Mouse (Mus musculus) olfactory bulb, adult 2 months (tissue): ENCODE measurements at regions not wholly inside any gene's neighbourhood (a gene's known extent, or its start where the extent isn't known, plus 50 kb on each side); places are given as distances from the start of the nearest gene placed in this dataset.

ENCODE experiments used
- H3K27ac ChIP-seq: fragments of 200-500 bp; 2 replicates; pipeline ENCODE4 v1.5.1; 2012; ENCODE audit warnings: low read depth, low read length; ENCODE audit not compliant: insufficient read depth
- H3K4me1 ChIP-seq: fragments of 200-500 bp; 2 replicates; pipeline ENCODE4 v1.6.1; 2012; ENCODE audit warnings: low read length; ENCODE audit not compliant: control insufficient read depth, insufficient read depth
- H3K4me3 ChIP-seq: fragments of 200-500 bp; 2 replicates; pipeline ENCODE4 v1.5.1; 2012; ENCODE audit warnings: mild to moderate bottlenecking, low read depth, low read length, moderate library complexity; ENCODE audit not compliant: insufficient read depth
- CTCF ChIP-seq: fragments of 200-500 bp; IDR thresholded peaks from 2 replicates; pipeline ENCODE4 v1.5.1; 2012; ENCODE audit warnings: low read depth, mild to moderate bottlenecking, low read length, moderate library complexity; ENCODE audit not compliant: insufficient read depth
- POLR2A ChIP-seq: fragments of 200-500 bp; IDR thresholded peaks from 2 replicates; pipeline ENCODE4 v1.6.1; 2012; ENCODE audit warnings: mild to moderate bottlenecking, low read depth, low read length, moderate library complexity; ENCODE audit not compliant: insufficient read depth
- WGBS: fragments of 180-500 bp; shearing (Covaris S2); methylation state at CpG from one replicate; pipeline ENCODE4 v1.1.7; 2018; 5-methylcytosine and 5-hydroxymethylcytosine counted together

DNA sequence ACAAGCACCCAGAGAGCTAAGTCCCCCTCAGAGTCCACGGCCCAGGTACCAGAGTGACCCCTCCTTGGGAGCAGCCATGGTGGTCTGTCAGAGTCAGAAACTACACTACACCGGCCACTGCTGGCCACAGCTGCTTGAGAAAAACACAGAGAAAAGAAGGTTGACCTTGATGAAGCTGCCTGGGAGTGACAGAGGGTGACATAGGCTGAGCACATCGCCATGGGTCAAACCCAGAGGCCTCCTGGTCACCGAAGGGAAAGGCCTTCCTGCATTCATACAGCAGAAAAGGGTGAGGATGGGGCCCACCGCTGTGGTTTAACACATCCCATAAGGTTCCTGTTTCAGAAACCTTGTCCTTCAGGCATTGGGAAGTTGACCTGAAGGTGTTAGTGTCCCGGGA is 153.0 kb downstream of the Setd4 start:
- H3K27ac ChIP-seq: no peak overlapping the region
- no peak overlapping the region for H3K4me3 ChIP-seq
- TF ChIP-seq POLR2A (no peak), CTCF (no peak)
- H3K4me1 ChIP-seq: no peaks in the 10 kb centered on the region
- 95% methylated on average over 6 of the region's 6 CpGs for WGBS

DNA sequence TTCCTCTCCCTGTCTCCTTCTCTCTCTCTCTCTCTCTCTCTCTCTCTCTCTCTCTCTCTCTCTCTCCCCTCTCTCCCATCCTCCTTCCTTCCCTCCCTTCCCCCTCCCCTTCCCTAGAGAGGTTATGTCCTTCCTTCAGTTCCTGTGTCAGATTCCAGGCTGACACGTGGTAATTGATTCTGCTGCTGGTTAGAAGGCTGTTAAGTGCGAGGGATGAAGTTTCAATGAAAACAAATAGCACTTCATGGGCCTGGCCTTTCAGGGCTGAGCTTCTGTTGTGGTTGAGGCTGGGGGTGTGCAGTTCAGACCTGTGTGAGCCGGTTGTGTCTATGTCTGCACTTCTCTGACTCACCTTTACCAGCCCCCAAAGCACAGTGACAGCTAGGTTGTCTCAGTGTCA is 153.9 kb downstream of the Setd4 start:
- no peak overlapping the region for H3K27ac ChIP-seq
- H3K4me3 ChIP-seq: no peak overlapping the region
- no peaks in the 10 kb centered on the region for H3K4me1 ChIP-seq
- 58% methylated on average over 3 of the region's 3 CpGs for WGBS
- TF ChIP-seq CTCF (no peak), POLR2A (no peak)

DNA sequence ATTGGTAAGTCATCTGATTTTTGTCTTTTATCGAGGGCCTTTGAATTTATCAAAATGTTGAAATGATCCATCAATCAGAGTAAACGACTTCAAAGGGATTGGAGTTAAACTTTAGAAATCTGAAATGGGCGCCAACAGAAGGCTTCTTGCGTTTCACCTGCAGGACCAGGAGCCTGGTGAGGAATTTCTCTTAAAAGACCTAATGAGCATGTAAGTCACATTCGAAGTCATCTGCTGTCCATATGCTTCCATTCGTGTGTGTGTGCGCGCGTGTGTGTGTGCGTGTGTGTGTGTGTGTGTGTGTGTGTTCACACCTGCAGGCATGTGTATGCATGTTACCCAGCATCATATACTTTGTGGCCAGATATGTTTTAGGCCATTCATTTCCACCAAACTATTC is 155.7 kb downstream of the Setd4 start:
- Histone ChIP-seq H3K27ac (no peak overlapping the region), H3K4me1 (no peaks in the 10 kb centered on the region), H3K4me3 (no peak overlapping the region)
- TF ChIP-seq CTCF: no peak
- TF ChIP-seq POLR2A: no peak
- 93% methylated on average over 10 of the region's 10 CpGs for WGBS

DNA sequence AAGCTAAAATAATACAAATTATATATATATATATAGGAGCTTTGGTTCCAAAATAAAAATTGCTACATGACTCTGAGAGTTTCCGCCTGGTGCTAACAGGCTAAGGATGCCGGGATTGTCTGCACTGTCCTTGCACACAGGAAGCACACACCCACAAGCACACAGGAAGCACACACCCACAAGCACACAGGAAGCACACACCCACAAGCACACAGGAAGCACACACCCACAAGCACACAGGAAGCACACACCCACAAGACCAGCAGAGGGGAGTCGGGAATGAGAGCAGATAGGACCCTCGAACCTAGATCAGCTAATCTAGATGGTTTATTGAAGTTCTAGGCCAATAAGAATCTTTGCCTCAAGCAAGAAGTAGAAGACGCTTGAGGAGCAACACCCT is 156.9 kb downstream of the Setd4 start:
- WGBS: 98% methylated on average over 5 of the region's 5 CpGs
- H3K27ac ChIP-seq: no peak overlapping the region
- H3K4me1 ChIP-seq: no peaks in the 10 kb centered on the region
- H3K4me3 ChIP-seq: no peak overlapping the region
- no peak for TF ChIP-seq POLR2A
- no peak for TF ChIP-seq CTCF

DNA sequence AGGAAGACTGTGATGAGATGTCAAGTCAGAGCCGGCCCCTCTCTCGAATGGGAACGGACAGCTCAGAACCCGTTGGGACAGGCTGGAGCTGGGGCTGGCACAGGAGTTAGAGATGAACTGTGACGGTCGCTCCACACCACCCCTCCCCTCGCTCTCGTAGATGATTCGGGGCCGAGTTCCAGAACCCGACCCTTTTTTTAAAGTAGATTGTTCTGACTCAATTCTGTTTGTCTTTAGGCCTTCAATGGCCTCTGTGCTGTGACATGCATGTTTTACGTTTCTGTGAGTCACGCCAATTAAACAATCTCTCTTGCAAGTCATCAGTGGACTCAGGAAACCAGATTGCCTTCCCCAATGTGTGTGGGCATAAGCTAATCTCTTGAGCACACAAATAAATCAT is 157.7 kb downstream of the Setd4 start:
- no peak overlapping the region for H3K4me3 ChIP-seq
- H3K4me1 ChIP-seq: no peaks in the 10 kb centered on the region
- WGBS: 86% methylated on average over 13 of the region's 13 CpGs
- TF ChIP-seq CTCF (no peak), POLR2A (no peak)
- H3K27ac ChIP-seq: no peak overlapping the region

DNA sequence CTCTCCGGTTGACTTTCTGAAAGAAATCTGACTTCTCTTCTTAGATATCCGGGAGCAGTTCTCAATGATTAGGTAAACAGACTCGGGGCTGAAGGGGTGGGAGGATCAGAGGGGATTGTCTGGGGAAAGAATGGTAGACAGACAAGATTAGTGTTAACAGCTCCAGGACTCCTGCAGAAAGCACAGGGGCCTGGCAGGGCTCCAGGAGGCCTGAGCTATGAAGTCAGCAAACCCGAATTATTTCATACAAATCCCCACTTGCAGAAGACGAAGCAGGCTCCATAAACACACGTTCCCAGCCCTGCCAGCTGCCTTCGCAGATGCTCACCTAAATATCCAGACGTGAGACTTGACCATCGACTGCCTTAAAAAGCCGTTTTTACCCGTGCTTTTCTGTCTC is 161.0 kb downstream of the Setd4 start:
- WGBS: 47% methylated on average over 11 of the region's 11 CpGs
- no peak overlapping the region for H3K4me3 ChIP-seq
- TF ChIP-seq POLR2A (no peak), CTCF (no peak)
- peaks cover 6% of the 10 kb centered on the region for H3K4me1 ChIP-seq
- H3K27ac ChIP-seq: no peak overlapping the region

DNA sequence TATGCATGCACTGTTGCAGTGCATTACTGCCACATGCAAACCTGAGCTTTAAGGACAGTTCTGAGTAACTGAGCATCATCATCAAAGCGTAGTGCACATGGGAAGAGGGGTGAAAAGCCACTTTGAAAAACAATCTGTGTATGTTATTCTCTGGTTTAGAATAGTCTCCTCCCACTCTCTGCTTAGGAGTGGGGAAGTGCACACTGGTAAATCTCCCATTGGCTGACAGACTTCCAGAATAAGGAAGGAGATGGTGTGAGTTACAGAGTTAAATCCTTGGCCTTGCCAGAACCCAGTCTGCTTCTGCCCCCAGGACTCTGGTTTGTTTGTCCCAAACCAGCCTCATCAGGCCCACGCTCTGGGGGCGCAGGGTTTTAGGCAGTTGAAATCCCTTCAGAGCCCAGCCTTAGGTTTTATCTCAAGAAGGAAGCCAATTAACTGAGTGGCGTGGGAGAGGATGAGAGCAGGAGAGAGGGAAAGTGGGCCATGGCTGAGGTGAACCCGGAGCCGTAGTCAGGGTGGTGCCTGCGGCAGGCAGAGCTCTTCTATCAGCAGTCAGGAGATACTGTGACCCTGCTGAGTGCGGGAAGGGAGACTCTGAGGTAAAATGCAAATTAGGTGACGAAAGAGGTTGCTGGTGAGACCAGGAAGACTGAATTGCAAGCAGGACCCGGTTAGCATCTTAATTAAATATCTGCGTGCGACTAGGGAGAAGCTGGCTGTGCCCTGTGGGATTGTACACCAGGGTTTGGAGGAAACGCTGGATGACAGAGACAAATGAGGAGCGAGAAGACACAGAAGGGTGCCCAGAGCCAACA is 166.0 kb downstream of the Setd4 start:
- Histone ChIP-seq H3K4me3 (no peak overlapping the region), H3K27ac (no peak overlapping the region), H3K4me1 (peaks cover 8% of the 10 kb centered on the region)
- TF ChIP-seq POLR2A (no peak), CTCF (no peak)
- 42% methylated on average over 14 of the region's 14 CpGs for WGBS

DNA sequence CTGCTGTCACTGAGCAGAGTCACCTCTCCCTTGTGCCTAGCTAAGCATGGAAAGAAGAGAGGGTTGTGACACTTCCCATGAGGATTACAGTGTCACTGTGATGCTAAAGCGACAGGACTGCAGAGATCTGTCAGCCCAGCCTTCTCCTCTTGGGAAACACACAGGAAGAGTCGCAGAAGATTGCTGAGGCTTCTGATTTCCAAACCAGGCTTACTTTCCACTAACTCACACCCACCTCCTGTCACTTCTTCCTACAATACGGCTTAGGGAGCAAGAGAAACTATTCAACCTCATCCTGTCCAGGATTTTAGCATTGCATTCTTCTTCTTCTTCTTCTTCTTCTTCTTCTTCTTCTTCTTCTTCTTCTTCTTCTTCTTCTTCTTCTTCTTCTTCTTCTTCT is 167.1 kb downstream of the Setd4 start:
- Histone ChIP-seq H3K27ac (no peak overlapping the region), H3K4me3 (no peak overlapping the region), H3K4me1 (peaks cover 8% of the 10 kb centered on the region)
- 45% methylated on average over 3 of the region's 3 CpGs for WGBS
- TF ChIP-seq CTCF: no peak
- no peak for TF ChIP-seq POLR2A

DNA sequence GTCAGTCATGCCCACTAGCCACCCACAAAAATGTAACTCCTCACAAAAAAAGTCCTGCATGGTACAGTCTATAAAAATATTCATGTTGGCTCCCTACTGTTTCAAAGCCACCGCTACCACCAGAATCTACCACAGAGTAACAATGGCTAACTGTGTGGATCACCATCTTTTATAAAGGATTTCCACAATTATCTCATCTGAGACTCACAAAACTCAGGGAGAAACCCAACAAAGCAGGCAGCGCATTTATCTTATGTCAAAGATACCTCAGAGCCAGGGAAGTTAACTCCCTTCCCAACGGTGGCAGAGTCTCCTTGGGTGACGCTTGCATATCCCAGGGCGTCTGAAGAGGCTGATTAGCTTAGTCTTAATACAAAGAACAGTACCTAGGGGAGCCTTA is 172.5 kb downstream of the Setd4 start:
- H3K4me1 ChIP-seq: no peaks in the 10 kb centered on the region
- H3K4me3 ChIP-seq: no peak overlapping the region
- TF ChIP-seq POLR2A (no peak), CTCF (no peak)
- H3K27ac ChIP-seq: no peak overlapping the region
- WGBS: 86% methylated on average over 5 of the region's 5 CpGs

DNA sequence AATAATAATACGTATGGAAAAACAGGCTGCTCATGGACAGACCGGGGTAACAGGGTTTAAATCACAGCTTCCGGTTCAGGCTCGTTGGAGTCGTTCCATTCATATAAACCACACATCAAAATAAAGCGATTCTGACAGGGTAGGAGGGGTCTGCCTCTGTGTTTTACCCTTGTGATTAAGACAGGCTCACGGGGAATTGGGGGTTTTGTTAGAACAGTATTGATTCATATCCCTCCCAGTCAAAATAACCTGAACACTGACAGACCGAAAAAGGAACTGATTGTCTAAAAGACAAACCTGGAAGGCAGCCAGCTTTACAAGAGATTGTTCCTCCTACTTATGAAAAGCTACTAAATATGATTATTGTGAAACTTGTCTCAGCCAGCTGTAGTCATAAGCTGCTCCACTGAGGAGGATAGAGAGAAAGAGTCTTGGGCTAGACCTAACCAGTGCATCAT is 174.5 kb downstream of the Setd4 start:
- Histone ChIP-seq H3K4me1 (no peaks in the 10 kb centered on the region), H3K4me3 (no peak overlapping the region), H3K27ac (no peak overlapping the region)
- TF ChIP-seq CTCF: no peak
- no peak for TF ChIP-seq POLR2A
- WGBS: 64% methylated on average over 8 of the region's 8 CpGs
